In the genomic region with DNA sequence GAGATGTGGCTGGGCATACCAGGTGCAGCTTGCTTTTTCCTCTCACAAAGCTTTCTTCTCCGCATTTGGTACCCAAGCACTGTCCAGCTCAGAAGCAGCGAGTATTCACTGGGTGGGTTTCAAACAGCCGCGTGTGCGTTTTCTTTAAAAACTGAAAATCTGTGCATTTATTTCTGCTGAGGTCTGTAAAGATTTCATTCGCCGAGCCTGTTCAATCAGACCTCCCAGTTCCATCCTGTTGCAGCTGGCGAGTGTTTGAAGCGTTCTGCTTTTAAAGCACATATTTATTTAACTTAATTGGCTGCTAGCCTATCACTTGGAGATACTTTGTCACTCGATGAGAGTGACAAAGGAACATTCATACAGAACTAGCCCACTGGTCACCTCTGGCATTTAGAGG, we compare ENCODE assay signal across 24 mouse cellular contexts.
DNase-seq lines count a peak whose midpoint lies in the region; ATAC-seq and TF ChIP-seq lines count a peak whose summit lies in the region.
"Had no signal": no experiment of that assay in that cellular context is flagged by ENCODE, and none has a peak within 500 bp of the region (broad histone marks: within the 10 kb centered on the region; RNA-seq: fewer than 3 reads in every experiment).

No protein-coding gene starts in this region.

- no peak for TF ChIP-seq CTCF in brain, embryonic 14.5 days (IDR thresholded peaks at IDR 0.05; ENCODE audit: borderline replicate concordance, extremely low read depth, insufficient read depth, insufficient read length)
- no peak for TF ChIP-seq CTCF in forebrain, postnatal 0 days (IDR thresholded peaks at IDR 0.05; ENCODE audit: low read depth)

- no peak for DNase-seq in forebrain, embryonic 10.5 days (ENCODE audit: extremely low spot score, low spot score)
- no peak for DNase-seq in hindbrain, embryonic 14.5 days (ENCODE audit: low spot score)
- peak; percentile 54 for DNase-seq in brain, embryonic 14.5 days (ENCODE audit: low read depth)
- DNase-seq in forebrain, postnatal 0 days, result peak; percentile 49
- DNase-seq: adrenal gland, adult 8-10 months; adrenal gland, postnatal 36 days; B cell, adult 2 months; cerebellum, adult 11 months; cerebellum, adult 8-10 months; cerebellum, postnatal 14 days; embryo, embryonic 11 days; gastrocnemius, adult 2 months; gastrocnemius, postnatal 25 days had no signal

- 0 out of 2 replicates have a peak overlapping the region, but pooled peaks have one; percentile 8 for H3K27ac ChIP-seq in forebrain, embryonic 12.5 days
- no peak overlapping the region for H3K27ac ChIP-seq in forebrain, embryonic 10.5 days
- H3K27ac ChIP-seq in hindbrain, embryonic 14.5 days, result 0 out of 2 replicates have a peak overlapping the region, but pooled peaks have one; percentile 4
- no peak overlapping the region for H3K27ac ChIP-seq in hindbrain, embryonic 16.5 days (ENCODE audit: low read depth, low read length)
- H3K27ac ChIP-seq in forebrain, postnatal 0 days (ENCODE audit: low read depth, low read length), result peak overlapping the region; percentile 2; the same call in 1 of the 2 replicates
- H3K27ac ChIP-seq: embryonic facial prominence, embryonic 15.5 days; gastrocnemius, adult 2 months; hindbrain, embryonic 10.5 days; hindbrain, embryonic 15.5 days had no signal

- no peaks in the 10 kb centered on the region for H3K36me3 ChIP-seq in forebrain, embryonic 12.5 days (replicated peaks)
- no peaks in the 10 kb centered on the region for H3K36me3 ChIP-seq in forebrain, embryonic 10.5 days (replicated peaks)
- no peaks in the 10 kb centered on the region for H3K36me3 ChIP-seq in hindbrain, embryonic 14.5 days (replicated peaks; ENCODE audit: control insufficient read depth, insufficient read depth)
- H3K36me3 ChIP-seq in hindbrain, embryonic 16.5 days (ENCODE audit: control insufficient read depth, insufficient read depth, low read length), result no peaks in the 10 kb centered on the region
- no peaks in the 10 kb centered on the region for H3K36me3 ChIP-seq in forebrain, postnatal 0 days (ENCODE audit: insufficient read depth)
- H3K36me3 ChIP-seq: embryonic facial prominence, embryonic 15.5 days; G1E; hindbrain, embryonic 10.5 days; hindbrain, embryonic 15.5 days had no signal

- H3K4me2 ChIP-seq in forebrain, embryonic 12.5 days, result no peak overlapping the region
- H3K4me2 ChIP-seq in hindbrain, embryonic 14.5 days (replicated peaks), result no peak overlapping the region
- H3K4me2 ChIP-seq in hindbrain, embryonic 16.5 days (ENCODE audit: low read length), result no peak overlapping the region
- no peak overlapping the region for H3K4me2 ChIP-seq in forebrain, postnatal 0 days (ENCODE audit: low read depth)
- H3K4me2 ChIP-seq: embryonic facial prominence, embryonic 15.5 days; hindbrain, embryonic 15.5 days had no signal

- no peak for TF ChIP-seq POLR2A in brain, embryonic 14.5 days (IDR thresholded peaks at IDR 0.05; ENCODE audit: borderline replicate concordance, extremely low read depth, insufficient read depth, insufficient read length, poor library complexity, severe bottlenecking)

- no peak overlapping the region for H3K9ac ChIP-seq in forebrain, embryonic 12.5 days
- no peak overlapping the region for H3K9ac ChIP-seq in hindbrain, embryonic 14.5 days
- no peak overlapping the region for H3K9ac ChIP-seq in hindbrain, embryonic 16.5 days (ENCODE audit: low read depth, low read length)
- peak overlapping the region; percentile 1; the same call in 1 of the 2 replicates for H3K9ac ChIP-seq in forebrain, postnatal 0 days
- H3K9ac ChIP-seq: embryonic facial prominence, embryonic 15.5 days; hindbrain, embryonic 15.5 days had no signal

- no peaks in the 10 kb centered on the region for H3K27me3 ChIP-seq in forebrain, embryonic 12.5 days
- 0 out of 2 replicates have a peak, but pooled peaks cover 7% of the 10 kb centered on the region for H3K27me3 ChIP-seq in forebrain, embryonic 10.5 days (ENCODE audit: poor library complexity, severe bottlenecking)
- no peaks in the 10 kb centered on the region for H3K27me3 ChIP-seq in hindbrain, embryonic 14.5 days (ENCODE audit: control insufficient read depth, insufficient read depth, low read length)
- H3K27me3 ChIP-seq in hindbrain, embryonic 16.5 days (replicated peaks; ENCODE audit: control insufficient read depth, insufficient read depth, low read length), result no peaks in the 10 kb centered on the region
- no peaks in the 10 kb centered on the region for H3K27me3 ChIP-seq in forebrain, postnatal 0 days (ENCODE audit: insufficient read depth, low read length)
- H3K27me3 ChIP-seq: embryonic facial prominence, embryonic 15.5 days; hindbrain, embryonic 15.5 days had no signal

- no peaks in the 10 kb centered on the region for H3K9me3 ChIP-seq in forebrain, embryonic 12.5 days
- H3K9me3 ChIP-seq in forebrain, embryonic 10.5 days, result no peaks in the 10 kb centered on the region
- no peaks in the 10 kb centered on the region for H3K9me3 ChIP-seq in hindbrain, embryonic 14.5 days (ENCODE audit: control insufficient read depth, low read length)
- no peaks in the 10 kb centered on the region for H3K9me3 ChIP-seq in hindbrain, embryonic 16.5 days (ENCODE audit: control insufficient read depth, low read length)
- H3K9me3 ChIP-seq in forebrain, postnatal 0 days (ENCODE audit: low read length), result no peaks in the 10 kb centered on the region
- H3K9me3 ChIP-seq: embryonic facial prominence, embryonic 15.5 days; G1E; hindbrain, embryonic 10.5 days; hindbrain, embryonic 15.5 days had no signal

- no peak overlapping the region for H3K4me3 ChIP-seq in forebrain, embryonic 12.5 days (replicated peaks)
- no peak overlapping the region for H3K4me3 ChIP-seq in forebrain, embryonic 10.5 days
- no peak overlapping the region for H3K4me3 ChIP-seq in hindbrain, embryonic 14.5 days (replicated peaks; ENCODE audit: low read length)
- no peak overlapping the region for H3K4me3 ChIP-seq in hindbrain, embryonic 16.5 days (ENCODE audit: low read length)
- H3K4me3 ChIP-seq in forebrain, postnatal 0 days (ENCODE audit: low read depth, low read length), result no peak overlapping the region
- H3K4me3 ChIP-seq: embryonic facial prominence, embryonic 15.5 days; erythroblast, embryonic 14.5 days; gastrocnemius, adult 2 months; hindbrain, embryonic 10.5 days; hindbrain, embryonic 15.5 days had no signal

- no peak for ATAC-seq in forebrain, embryonic 12.5 days (ENCODE audit: low FRiP score)
- no peak for ATAC-seq in hindbrain, embryonic 14.5 days (ENCODE audit: low FRiP score)
- ATAC-seq in hindbrain, embryonic 16.5 days, result no peak
- ATAC-seq in forebrain, postnatal 0 days, result peak; percentile 56
- ATAC-seq in megakaryocyte, adult 5-6 weeks (ENCODE audit: poor library complexity, severe bottlenecking), result no peak
- ATAC-seq: CD4-positive, CD25-positive, alpha-beta regulatory T cell, adult 4 months; inflammation-experienced regulatory T-cells, adult 6 months; intestine, postnatal 0 days had no signal

- 54% methylated on average over 10 of the region's 10 CpGs for WGBS in forebrain, embryonic 12.5 days
- WGBS in forebrain, embryonic 10.5 days, result 76% methylated on average over 10 of the region's 10 CpGs
- WGBS in hindbrain, embryonic 14.5 days, result 70% methylated on average over 10 of the region's 10 CpGs
- 64% methylated on average over 10 of the region's 10 CpGs for WGBS in hindbrain, embryonic 16.5 days
- WGBS in forebrain, postnatal 0 days, result 43% methylated on average over 10 of the region's 10 CpGs

- H3K4me1 ChIP-seq in forebrain, embryonic 12.5 days, result peaks cover 32% of the 10 kb centered on the region
- H3K4me1 ChIP-seq in forebrain, embryonic 10.5 days, result peaks cover 31% of the 10 kb centered on the region
- H3K4me1 ChIP-seq in hindbrain, embryonic 14.5 days (replicated peaks; ENCODE audit: control insufficient read depth, insufficient read depth, low read length), result peaks cover 26% of the 10 kb centered on the region
- H3K4me1 ChIP-seq in hindbrain, embryonic 16.5 days (ENCODE audit: control insufficient read depth, insufficient read depth, low read depth, low read length), result peaks cover 9% of the 10 kb centered on the region
- H3K4me1 ChIP-seq in forebrain, postnatal 0 days (ENCODE audit: insufficient read depth), result no peaks in the 10 kb centered on the region

Comparison
In these comparisons a context has a peak if more than half of its experiments do, and no peak if none do; other contexts are left out.
1. H3K27ac ChIP-seq: peak in forebrain, embryonic 12.5 days (single experiment), hindbrain, embryonic 14.5 days (single experiment) and forebrain, postnatal 0 days (single experiment); none in forebrain, embryonic 10.5 days (single experiment) and hindbrain, embryonic 16.5 days (single experiment).
2. DNase-seq: peak in brain, embryonic 14.5 days (single experiment) and forebrain, postnatal 0 days (single experiment); none in forebrain, embryonic 10.5 days (single experiment) and hindbrain, embryonic 14.5 days (single experiment).